Comparison of ENCODE assay signal across 17 mouse cellular contexts in genomic region chr9:120723026-120723425, GRCm38 (mm10).
DNase-seq lines count a peak whose midpoint lies in the region; TF ChIP-seq lines count a peak whose summit lies in the region.
"Had no signal": no experiment of that assay in that cellular context is flagged by ENCODE, and none has a peak within 500 bp of the region (broad histone marks: within the 10 kb centered on the region; RNA-seq: fewer than 3 reads in every experiment).

No protein-coding gene starts in this region.

- no peak for TF ChIP-seq POLR2A in ES-Bruce4 (IDR thresholded peaks at IDR 0.05; ENCODE audit: insufficient read depth, low read length)

- H3K4me3 ChIP-seq in ES-Bruce4 (ENCODE audit: low read depth, low read length): peak overlapping the region; percentile 9
- H3K4me3 ChIP-seq: embryonic facial prominence, embryonic 13.5 days; forebrain, embryonic 12.5 days; heart, adult 2 months; heart, embryonic 15.5 days; hindbrain, embryonic 13.5 days had no signal

- H3K27ac ChIP-seq in ES-Bruce4 (ENCODE audit: insufficient read depth, low read length): no peak overlapping the region
- H3K27ac ChIP-seq: embryonic facial prominence, embryonic 13.5 days; forebrain, embryonic 12.5 days; heart, adult 2 months; heart, embryonic 15.5 days; hindbrain, embryonic 13.5 days; hindbrain, postnatal 0 days had no signal

- no peak overlapping the region for H3K9ac ChIP-seq in ES-Bruce4 (ENCODE audit: low read depth, poor library complexity, severe bottlenecking)
- H3K9ac ChIP-seq: embryonic facial prominence, embryonic 13.5 days; forebrain, embryonic 12.5 days; heart, embryonic 15.5 days; hindbrain, embryonic 13.5 days had no signal

- no peak for TF ChIP-seq EP300 in ES-Bruce4 (IDR thresholded peaks at IDR 0.05; ENCODE audit: insufficient read depth, low read depth, low read length)

- DNase-seq in cerebellum, adult 11 months: peak; percentile 40
- DNase-seq in cerebellum, adult 8-10 months: peak; percentile 45
- DNase-seq in cerebellum, postnatal 36 days: peak; percentile 47 to 49
- DNase-seq in urinary bladder, postnatal 4 days (ENCODE audit: low spot score in 2 of 2): no peak
- DNase-seq in kidney, adult 8-10 months: no peak
- DNase-seq in testis, postnatal 10 days (ENCODE audit: low spot score): no peak
- DNase-seq: adrenal gland, postnatal 25 days; gastrocnemius, postnatal 14 days; heart, adult 2 months; heart, postnatal 14 days; kidney, adult 11 months had no signal

- no peaks in the 10 kb centered on the region for H3K27me3 ChIP-seq in ES-Bruce4 (ENCODE audit: control insufficient read depth, insufficient read depth, low read length, poor library complexity, severe bottlenecking)
- H3K27me3 ChIP-seq: embryonic facial prominence, embryonic 13.5 days; forebrain, embryonic 12.5 days; heart, embryonic 15.5 days; hindbrain, embryonic 13.5 days had no signal

- no peaks in the 10 kb centered on the region for H3K36me3 ChIP-seq in ES-Bruce4 (ENCODE audit: control insufficient read depth, insufficient read depth, low read length, poor library complexity, severe bottlenecking)
- H3K36me3 ChIP-seq: embryonic facial prominence, embryonic 13.5 days; forebrain, embryonic 12.5 days; heart, embryonic 15.5 days; hindbrain, embryonic 13.5 days had no signal

- no peak for TF ChIP-seq CTCF in ES-Bruce4 (IDR thresholded peaks at IDR 0.05; ENCODE audit: low read depth, low read length)

- H3K4me1 ChIP-seq in ES-Bruce4 (ENCODE audit: control insufficient read depth, insufficient read depth, low read length): no peaks in the 10 kb centered on the region
- H3K4me1 ChIP-seq: embryonic facial prominence, embryonic 13.5 days; forebrain, embryonic 12.5 days; heart, embryonic 15.5 days; hindbrain, embryonic 13.5 days had no signal

- H3K9me3 ChIP-seq in ES-Bruce4 (replicated peaks; ENCODE audit: control insufficient read depth, insufficient read depth, low read length, poor library complexity, severe bottlenecking): no peaks in the 10 kb centered on the region
- H3K9me3 ChIP-seq: embryonic facial prominence, embryonic 13.5 days; hindbrain, embryonic 13.5 days had no signal

Comparison
In these comparisons a context has a peak if more than half of its experiments do, and no peak if none do; other contexts are left out.
1. DNase-seq: peak in cerebellum, adult 11 months (single experiment), cerebellum, adult 8-10 months (single experiment) and cerebellum, postnatal 36 days (2 of 2); none in urinary bladder, postnatal 4 days (0 of 2), kidney, adult 8-10 months (0 of 2) and testis, postnatal 10 days (single experiment).